Mouse (Mus musculus) bone marrow macrophage, adult 2 months (primary cell): ENCODE results near the gene Nudt12.

Source experiments
- CTCF ChIP-seq: IDR thresholded peaks from 2 replicates; pipeline ENCODE4 v1.5.1; 2012; ENCODE audit warnings: low read depth, mild to moderate bottlenecking, low read length, moderate library complexity
- POLR2A ChIP-seq: IDR thresholded peaks from 2 replicates; pipeline ENCODE4 v1.6.1; 2012; ENCODE audit warnings: mild to moderate bottlenecking, low read depth, low read length, borderline replicate concordance

DNA sequence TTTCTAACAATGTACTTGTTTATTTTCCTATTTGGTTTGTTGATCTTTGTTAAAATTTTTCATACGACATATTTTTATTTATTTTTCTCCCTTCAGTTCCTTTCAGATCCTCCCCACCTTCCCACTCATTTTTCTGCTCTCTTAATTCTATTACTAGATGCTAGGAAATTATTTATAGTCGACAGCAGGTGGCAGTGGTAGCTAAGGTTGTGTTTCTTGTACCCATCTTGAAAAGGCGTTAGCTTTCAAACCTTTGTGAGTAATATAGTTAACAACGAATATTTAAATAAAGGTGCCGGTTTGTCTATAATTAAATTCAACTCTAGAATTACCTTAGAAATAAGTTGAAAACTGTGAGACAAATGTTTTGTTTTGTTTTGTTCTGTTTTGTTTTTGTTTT, 26.6 kb upstream of the Nudt12 start:
- TF ChIP-seq CTCF, result no peak
- no peak for TF ChIP-seq POLR2A
